Mouse (Mus musculus): ENCODE results near the gene Rbm4b. TPM values are rescaled to one million over a fixed set of nuclear protein-coding genes. Genes with fewer than 3 reads are reported as not detected.
A peak's percentile ranks its signal among the peaks of the same experiment; 100 is the strongest.

Gene Rbm4b
- total and polyA plus RNA-seq, 2 experiments, result 7.9 to 19.9 TPM

GRCm38 (mm10) chr19:4739053-4739452, 17.2 kb upstream of the Rbm4b start:
- DNase-seq (ENCODE audit: extremely low read depth, low read depth, low spot score), result no peak
- no peaks in the 10 kb centered on the region for H3K27me3 ChIP-seq (ENCODE audit: control insufficient read depth, insufficient read depth, low read length)
- H3K4me3 ChIP-seq (ENCODE audit: insufficient read depth, low read depth, low read length), result no peak overlapping the region
- H3K9ac ChIP-seq (ENCODE audit: low read depth, low read length), result no peak overlapping the region
- H3K36me3 ChIP-seq (ENCODE audit: control insufficient read depth, insufficient read depth, low read length), result peaks cover 42% of the 10 kb centered on the region
- H3K79me2 ChIP-seq (ENCODE audit: control insufficient read depth, insufficient read depth, low read length), result no peaks in the 10 kb centered on the region
- H3K27ac ChIP-seq (replicated peaks; ENCODE audit: insufficient read depth, low read depth, low read length), result no peak overlapping the region
- no peak for TF ChIP-seq POLR2A (IDR thresholded peaks at IDR 0.05; ENCODE audit: extremely low read depth, insufficient read depth, low read length)
- no peak for TF ChIP-seq CTCF (IDR thresholded peaks at IDR 0.05; ENCODE audit: low read depth, low read length)
- H3K4me1 ChIP-seq (ENCODE audit: control insufficient read depth, insufficient read depth, low read length), result no peaks in the 10 kb centered on the region
- 96% methylated on average over 11 of the region's 11 CpGs for WGBS

- Histone ChIP-seq H3K27me3 (ENCODE audit: control insufficient read depth, insufficient read depth, low read length) (no peaks in the 10 kb centered on the region), H3K9ac (ENCODE audit: low read depth, low read length) (no peak overlapping the region), H3K27ac (replicated peaks; ENCODE audit: insufficient read depth, low read depth, low read length) (no peak overlapping the region), H3K79me2 (ENCODE audit: control insufficient read depth, insufficient read depth, low read length) (no peaks in the 10 kb centered on the region), H3K4me1 (ENCODE audit: control insufficient read depth, insufficient read depth, low read length) (no peaks in the 10 kb centered on the region), H3K4me3 (ENCODE audit: insufficient read depth, low read depth, low read length) (no peak overlapping the region), H3K36me3 (ENCODE audit: control insufficient read depth, insufficient read depth, low read length) (peaks cover 47% of the 10 kb centered on the region)
- TF ChIP-seq CTCF (IDR thresholded peaks at IDR 0.05; ENCODE audit: low read depth, low read length) (no peak), POLR2A (IDR thresholded peaks at IDR 0.05; ENCODE audit: extremely low read depth, insufficient read depth, low read length) (no peak)
- DNase-seq (ENCODE audit: extremely low read depth, low read depth, low spot score), result no peak
- WGBS, result 96% methylated on average over 5 of the region's 5 CpGs
Observed at GRCm38 (mm10) chr19:4739762-4740161, 16.5 kb upstream of the Rbm4b start.

GRCm38 (mm10) chr19:4741482-4741881, 14.8 kb upstream of the Rbm4b start:
- peaks cover 59% of the 10 kb centered on the region for H3K36me3 ChIP-seq (ENCODE audit: control insufficient read depth, insufficient read depth, low read length)
- TF ChIP-seq POLR2A (IDR thresholded peaks at IDR 0.05; ENCODE audit: extremely low read depth, insufficient read depth, low read length) (no peak), CTCF (IDR thresholded peaks at IDR 0.05; ENCODE audit: low read depth, low read length) (no peak)
- no peak overlapping the region for H3K9ac ChIP-seq (ENCODE audit: low read depth, low read length)
- no peak overlapping the region for H3K4me3 ChIP-seq (ENCODE audit: insufficient read depth, low read depth, low read length)
- no peaks in the 10 kb centered on the region for H3K79me2 ChIP-seq (ENCODE audit: control insufficient read depth, insufficient read depth, low read length)
- no peak for DNase-seq (ENCODE audit: extremely low read depth, low read depth, low spot score)
- H3K27ac ChIP-seq (replicated peaks; ENCODE audit: insufficient read depth, low read depth, low read length), result no peak overlapping the region
- H3K27me3 ChIP-seq (ENCODE audit: control insufficient read depth, insufficient read depth, low read length), result no peaks in the 10 kb centered on the region
- no peaks in the 10 kb centered on the region for H3K4me1 ChIP-seq (ENCODE audit: control insufficient read depth, insufficient read depth, low read length)
- WGBS, result 85% methylated on average over 10 of the region's 10 CpGs

- 92% methylated on average over 6 of the region's 6 CpGs for WGBS
- Histone ChIP-seq H3K4me1 (ENCODE audit: control insufficient read depth, insufficient read depth, low read length) (no peaks in the 10 kb centered on the region), H3K27me3 (ENCODE audit: control insufficient read depth, insufficient read depth, low read length) (no peaks in the 10 kb centered on the region), H3K4me3 (ENCODE audit: insufficient read depth, low read depth, low read length) (no peak overlapping the region), H3K9ac (ENCODE audit: low read depth, low read length) (no peak overlapping the region), H3K27ac (replicated peaks; ENCODE audit: insufficient read depth, low read depth, low read length) (no peak overlapping the region), H3K36me3 (ENCODE audit: control insufficient read depth, insufficient read depth, low read length) (peaks cover 64% of the 10 kb centered on the region), H3K79me2 (ENCODE audit: control insufficient read depth, insufficient read depth, low read length) (no peaks in the 10 kb centered on the region)
- no peak for TF ChIP-seq CTCF (IDR thresholded peaks at IDR 0.05; ENCODE audit: low read depth, low read length)
- TF ChIP-seq POLR2A (IDR thresholded peaks at IDR 0.05; ENCODE audit: extremely low read depth, insufficient read depth, low read length), result no peak
- no peak for DNase-seq (ENCODE audit: extremely low read depth, low read depth, low spot score)
Observed at GRCm38 (mm10) chr19:4742229-4742628, 14.1 kb upstream of the Rbm4b start.

GRCm38 (mm10) chr19:4743524-4743923, 12.8 kb upstream of the Rbm4b start:
- Histone ChIP-seq H3K4me3 (ENCODE audit: insufficient read depth, low read depth, low read length) (no peak overlapping the region), H3K79me2 (ENCODE audit: control insufficient read depth, insufficient read depth, low read length) (no peaks in the 10 kb centered on the region), H3K36me3 (ENCODE audit: control insufficient read depth, insufficient read depth, low read length) (peaks cover 72% of the 10 kb centered on the region), H3K4me1 (ENCODE audit: control insufficient read depth, insufficient read depth, low read length) (no peaks in the 10 kb centered on the region), H3K27ac (replicated peaks; ENCODE audit: insufficient read depth, low read depth, low read length) (no peak overlapping the region), H3K9ac (ENCODE audit: low read depth, low read length) (no peak overlapping the region), H3K27me3 (ENCODE audit: control insufficient read depth, insufficient read depth, low read length) (no peaks in the 10 kb centered on the region)
- DNase-seq (ENCODE audit: extremely low read depth, low read depth, low spot score), result no peak
- 63% methylated on average over 5 of the region's 5 CpGs for WGBS
- TF ChIP-seq POLR2A (IDR thresholded peaks at IDR 0.05; ENCODE audit: extremely low read depth, insufficient read depth, low read length) (no peak), CTCF (IDR thresholded peaks at IDR 0.05; ENCODE audit: low read depth, low read length) (peak; percentile 20)

- Histone ChIP-seq H3K4me3 (ENCODE audit: insufficient read depth, low read depth, low read length) (no peak overlapping the region), H3K36me3 (ENCODE audit: control insufficient read depth, insufficient read depth, low read length) (peaks cover 70% of the 10 kb centered on the region), H3K4me1 (ENCODE audit: control insufficient read depth, insufficient read depth, low read length) (no peaks in the 10 kb centered on the region), H3K79me2 (ENCODE audit: control insufficient read depth, insufficient read depth, low read length) (no peaks in the 10 kb centered on the region), H3K27me3 (ENCODE audit: control insufficient read depth, insufficient read depth, low read length) (no peaks in the 10 kb centered on the region), H3K9ac (ENCODE audit: low read depth, low read length) (no peak overlapping the region), H3K27ac (replicated peaks; ENCODE audit: insufficient read depth, low read depth, low read length) (no peak overlapping the region)
- TF ChIP-seq CTCF (IDR thresholded peaks at IDR 0.05; ENCODE audit: low read depth, low read length) (no peak), POLR2A (IDR thresholded peaks at IDR 0.05; ENCODE audit: extremely low read depth, insufficient read depth, low read length) (no peak)
- DNase-seq (ENCODE audit: extremely low read depth, low read depth, low spot score), result no peak
- 80% methylated on average over 14 of the region's 14 CpGs for WGBS
Observed at GRCm38 (mm10) chr19:4744026-4744425, 12.3 kb upstream of the Rbm4b start.

Data from liver, adult 2 months (tissue).